Mouse (Mus musculus) intestine, postnatal 0 days (tissue): ENCODE results near the gene Ctnnal1. TPM values are rescaled to one million over a fixed set of nuclear protein-coding genes. Genes with fewer than 3 reads are reported as not detected.

Experiments
- ATAC-seq: fragments of 200-750 bp; cut with Nextera tagmentation; 2 replicates; pipeline ENCODE4 v1.8.0; 2017; ENCODE audit warnings: mild to moderate bottlenecking, moderate TSS enrichment, moderate library complexity
- H3K27ac ChIP-seq: fragments of 300-500 bp; sonication (generic); 2 replicates; pipeline ENCODE4 v1.5.1; 2014; ENCODE audit warnings: mild to moderate bottlenecking, low read depth, low read length, moderate library complexity
- H3K27me3 ChIP-seq: fragments of 300-500 bp; sonication (generic); replicated peaks from 2 replicates; pipeline ENCODE4 v1.6.1; 2014; ENCODE audit warnings: low read length, mixed read lengths; ENCODE audit not compliant: control insufficient read depth, insufficient read depth
- H3K36me3 ChIP-seq: fragments of 300-500 bp; sonication (generic); 2 replicates; pipeline ENCODE4 v1.6.1; 2014; ENCODE audit warnings: mild to moderate bottlenecking, moderate library complexity; ENCODE audit not compliant: control insufficient read depth, insufficient read depth
- H3K4me1 ChIP-seq: fragments of 300-500 bp; sonication (generic); replicated peaks from 2 replicates; pipeline ENCODE4 v1.6.1; 2014; ENCODE audit warnings: antibody characterized with exemption, low read length, mixed read lengths; ENCODE audit not compliant: control insufficient read depth, insufficient read depth
- H3K4me2 ChIP-seq: fragments of 300-500 bp; sonication (generic); replicated peaks from 2 replicates; pipeline ENCODE4 v1.6.1; 2014; ENCODE audit warnings: low read depth, mild to moderate bottlenecking, moderate library complexity
- H3K4me3 ChIP-seq: fragments of 300-500 bp; sonication (generic); 2 replicates; pipeline ENCODE4 v1.5.1; 2014; ENCODE audit warnings: low read depth, low read length
- H3K9ac ChIP-seq: fragments of 300-500 bp; sonication (generic); 2 replicates; pipeline ENCODE4 v1.6.1; 2014; ENCODE audit warnings: mild to moderate bottlenecking, low read depth, low read length
- H3K9me3 ChIP-seq: fragments of 300-500 bp; sonication (generic); 2 replicates; pipeline ENCODE4 v1.6.1; 2016; ENCODE audit warnings: mixed run types; ENCODE audit not compliant: control insufficient read depth
- CTCF ChIP-seq: sonication (generic); IDR thresholded peaks from 2 replicates; pipeline ENCODE4 v1.5.1; 2016; ENCODE audit warnings: low read depth, mild to moderate bottlenecking, control low read depth, antibody characterized with exemption, moderate library complexity
- WGBS: fragments of 180-500 bp; shearing (Covaris S2); extraction: QIAGEN DNeasy Blood & Tissue Kit; methylation state at CpG from one replicate; pipeline ENCODE4 v1.1.7; 2014; 5-methylcytosine and 5-hydroxymethylcytosine counted together
- polyA plus RNA-seq: library from polyadenylated mRNA; unstranded; fragments of >200 nt; fragmentation: Nextera tagmentation; extraction: Ambion mirVana; gene quantifications from 2 replicates; pipeline ENCODE4 v1.2.1, GENCODE M21; 2015

The Ctnnal1 gene
- polyA plus RNA-seq = 9.7 and 10.1 TPM in 2 replicates

- peak within 1 kb of the TSS; percentile 99 for H3K4me2 ChIP-seq
- no peaks in the 10 kb centered on the region for H3K9me3 ChIP-seq
- ATAC-seq = peak; percentile 96
- TF ChIP-seq CTCF = no peak
- peaks cover 10% of the 10 kb centered on the region; the same call in 1 of the 2 replicates for H3K4me1 ChIP-seq
- H3K27ac ChIP-seq = peak within 1 kb of the TSS; percentile 85
- H3K9ac ChIP-seq = peak within 1 kb of the TSS; percentile 80
- WGBS = 2% methylated on average over 36 of the region's 45 CpGs
- H3K27me3 ChIP-seq = no peaks in the 10 kb centered on the region
- H3K36me3 ChIP-seq = no peaks in the 10 kb centered on the region
- peak within 1 kb of the TSS; percentile 76 for H3K4me3 ChIP-seq
These were observed at the start of gene Ctnnal1 for GRCm38 (mm10) chr4:56865003-56865511. Ctnnal1 (minus strand) TSS chr4:56865188.

DNA sequence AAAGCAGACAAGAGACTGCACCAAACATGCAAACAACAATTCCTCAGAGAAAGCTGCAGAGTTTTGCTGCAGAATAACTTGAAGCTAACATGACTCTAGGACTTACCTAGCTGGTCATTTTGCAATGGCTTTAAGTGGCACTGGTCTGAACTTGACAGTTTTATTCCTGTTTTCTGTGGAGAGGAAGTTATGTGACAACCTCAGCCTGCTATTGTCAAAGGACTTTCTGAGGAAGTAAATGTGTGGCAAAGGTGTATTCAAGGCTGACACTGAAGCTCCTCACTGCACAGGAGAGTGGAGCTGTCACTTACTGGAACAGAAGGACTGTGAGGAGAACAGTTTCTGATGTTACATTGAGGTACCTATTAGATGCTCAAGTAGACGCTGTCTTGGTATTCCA, 49.8 kb upstream of the Ctnnal1 start:
- H3K9me3 ChIP-seq = no peaks in the 10 kb centered on the region
- H3K4me3 ChIP-seq = no peak overlapping the region
- H3K4me2 ChIP-seq = no peak overlapping the region
- H3K27ac ChIP-seq = no peak overlapping the region
- no peak for ATAC-seq
- no peak for TF ChIP-seq CTCF
- WGBS = 89% methylated on average over 1 of the region's 1 CpGs
- no peaks in the 10 kb centered on the region for H3K4me1 ChIP-seq
- peaks cover 63% of the 10 kb centered on the region for H3K36me3 ChIP-seq
- no peaks in the 10 kb centered on the region for H3K27me3 ChIP-seq
- H3K9ac ChIP-seq = no peak overlapping the region

DNA sequence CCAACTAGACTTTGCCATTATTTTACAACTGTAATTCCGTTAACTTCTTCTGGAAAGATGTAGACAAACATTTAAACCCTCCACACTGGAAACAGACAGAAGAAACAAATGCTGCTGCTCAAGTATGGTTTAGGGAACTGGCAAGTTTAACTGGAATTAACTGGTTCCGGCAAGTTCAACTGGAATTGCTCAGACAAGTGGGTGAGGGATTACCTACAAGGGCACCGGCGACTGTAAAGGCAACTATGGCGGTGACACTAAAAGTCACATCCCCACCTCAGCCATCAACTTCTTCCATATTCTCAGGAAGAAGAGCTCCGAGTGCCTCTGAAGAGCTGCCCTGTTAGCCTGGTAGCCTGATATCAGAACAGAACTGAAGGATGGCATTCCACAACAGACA, 49.4 kb upstream of the Ctnnal1 start:
- H3K4me1 ChIP-seq = no peaks in the 10 kb centered on the region
- 84% methylated on average over 6 of the region's 6 CpGs for WGBS
- H3K36me3 ChIP-seq = peaks cover 67% of the 10 kb centered on the region
- no peak for TF ChIP-seq CTCF
- H3K4me3 ChIP-seq = no peak overlapping the region
- no peak overlapping the region for H3K9ac ChIP-seq
- no peaks in the 10 kb centered on the region for H3K9me3 ChIP-seq
- no peak overlapping the region for H3K27ac ChIP-seq
- no peak for ATAC-seq
- H3K4me2 ChIP-seq = no peak overlapping the region
- no peaks in the 10 kb centered on the region for H3K27me3 ChIP-seq

DNA sequence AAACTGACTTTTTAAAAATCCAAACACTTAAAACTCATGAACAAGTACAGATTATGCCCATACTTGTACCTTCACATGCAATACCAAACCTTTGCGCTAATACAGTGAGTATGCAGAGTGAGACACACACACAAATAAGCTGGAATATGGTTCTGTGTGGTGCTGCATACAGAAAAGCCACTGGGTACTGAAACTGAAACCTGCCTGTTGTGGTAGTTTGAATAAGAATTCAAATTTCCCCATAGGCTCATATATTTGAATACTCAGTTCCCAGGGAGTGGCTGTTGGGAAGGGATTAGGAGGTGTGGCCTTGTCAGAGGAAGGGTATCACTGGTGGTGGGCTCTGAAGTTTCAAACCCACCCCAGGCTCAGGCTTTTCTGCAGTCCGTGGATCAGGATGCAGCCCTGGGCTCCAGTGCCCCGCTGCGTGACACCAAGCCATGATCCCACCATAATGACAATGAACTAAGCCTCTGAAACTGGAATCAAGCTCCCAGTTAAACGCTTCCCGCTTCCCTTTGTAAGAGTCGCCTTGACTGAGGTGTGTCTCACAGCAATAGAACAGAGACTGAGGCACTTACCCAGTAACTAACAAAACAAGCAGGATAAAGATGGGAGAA, 47.5 kb upstream of the Ctnnal1 start:
- no peak overlapping the region for H3K27ac ChIP-seq
- no peak for TF ChIP-seq CTCF
- H3K4me1 ChIP-seq = no peaks in the 10 kb centered on the region
- H3K27me3 ChIP-seq = no peaks in the 10 kb centered on the region
- no peaks in the 10 kb centered on the region for H3K9me3 ChIP-seq
- 94% methylated on average over 7 of the region's 7 CpGs for WGBS
- no peak for ATAC-seq
- peaks cover 71% of the 10 kb centered on the region for H3K36me3 ChIP-seq
- no peak overlapping the region for H3K4me2 ChIP-seq
- no peak overlapping the region for H3K9ac ChIP-seq
- H3K4me3 ChIP-seq = no peak overlapping the region

- TF ChIP-seq CTCF = no peak
- H3K27me3 ChIP-seq = no peaks in the 10 kb centered on the region
- H3K9ac ChIP-seq = no peak overlapping the region
- no peak overlapping the region for H3K27ac ChIP-seq
- H3K4me2 ChIP-seq = no peak overlapping the region
- no peak overlapping the region for H3K4me3 ChIP-seq
- 65% methylated on average over 3 of the region's 3 CpGs for WGBS
- no peaks in the 10 kb centered on the region for H3K9me3 ChIP-seq
- no peaks in the 10 kb centered on the region for H3K4me1 ChIP-seq
- no peak for ATAC-seq
- peaks cover 69% of the 10 kb centered on the region for H3K36me3 ChIP-seq
These were observed 44.6 kb upstream of the Ctnnal1 start for GRCm38 (mm10) chr4:56909568-56909967.

DNA sequence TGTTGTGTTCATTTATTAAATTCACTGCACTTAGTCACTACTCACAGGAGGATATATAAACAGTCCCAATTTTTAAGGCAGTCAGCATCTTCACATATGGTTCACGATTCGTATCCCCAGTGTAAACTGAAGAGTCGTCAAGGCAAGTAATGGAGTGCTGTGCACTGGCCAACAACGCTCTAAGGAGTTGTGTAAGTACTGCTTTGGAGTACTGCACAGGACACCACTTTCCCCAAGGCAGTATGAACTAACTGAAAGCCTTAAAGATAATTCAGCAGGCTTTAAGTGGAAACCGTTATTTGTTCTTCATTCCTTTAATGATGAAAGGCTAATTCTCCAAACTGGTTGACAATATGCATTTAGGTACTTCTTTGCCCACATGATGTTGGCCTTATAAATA, 42.7 kb upstream of the Ctnnal1 start:
- Histone ChIP-seq H3K4me1 (no peaks in the 10 kb centered on the region), H3K4me3 (no peak overlapping the region), H3K36me3 (peaks cover 75% of the 10 kb centered on the region), H3K27ac (no peak overlapping the region), H3K9ac (no peak overlapping the region), H3K9me3 (no peaks in the 10 kb centered on the region), H3K27me3 (no peaks in the 10 kb centered on the region), H3K4me2 (no peak overlapping the region)
- WGBS = 84% methylated on average over 5 of the region's 5 CpGs
- no peak for ATAC-seq
- TF ChIP-seq CTCF = no peak

DNA sequence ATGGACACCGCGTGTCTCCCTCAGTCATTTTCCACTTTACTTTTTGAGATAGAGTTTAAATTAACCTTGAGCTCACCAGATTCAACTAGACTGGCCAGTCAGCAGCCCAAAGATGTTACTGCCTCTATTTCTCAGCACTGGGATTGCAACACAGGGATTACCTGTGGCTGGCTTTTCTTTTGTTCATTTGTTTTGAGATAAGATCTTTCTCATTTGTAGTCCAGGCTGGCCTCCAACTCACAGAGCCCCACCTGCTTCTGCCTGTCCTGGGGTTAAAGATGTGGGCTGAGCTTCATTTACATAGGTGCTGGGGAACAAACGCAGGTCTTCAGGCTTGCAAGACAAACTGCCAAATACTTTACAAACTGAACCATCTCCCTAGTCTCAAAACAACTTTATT, 41.9 kb upstream of the Ctnnal1 start:
- peaks cover 83% of the 10 kb centered on the region for H3K36me3 ChIP-seq
- WGBS = 94% methylated on average over 3 of the region's 3 CpGs
- no peak overlapping the region for H3K4me2 ChIP-seq
- no peak for TF ChIP-seq CTCF
- H3K9me3 ChIP-seq = no peaks in the 10 kb centered on the region
- H3K4me3 ChIP-seq = no peak overlapping the region
- H3K9ac ChIP-seq = no peak overlapping the region
- no peaks in the 10 kb centered on the region for H3K27me3 ChIP-seq
- ATAC-seq = no peak
- H3K27ac ChIP-seq = no peak overlapping the region
- no peaks in the 10 kb centered on the region for H3K4me1 ChIP-seq
